ENCODE assay signal across 8 mouse cellular contexts in the genomic region with DNA sequence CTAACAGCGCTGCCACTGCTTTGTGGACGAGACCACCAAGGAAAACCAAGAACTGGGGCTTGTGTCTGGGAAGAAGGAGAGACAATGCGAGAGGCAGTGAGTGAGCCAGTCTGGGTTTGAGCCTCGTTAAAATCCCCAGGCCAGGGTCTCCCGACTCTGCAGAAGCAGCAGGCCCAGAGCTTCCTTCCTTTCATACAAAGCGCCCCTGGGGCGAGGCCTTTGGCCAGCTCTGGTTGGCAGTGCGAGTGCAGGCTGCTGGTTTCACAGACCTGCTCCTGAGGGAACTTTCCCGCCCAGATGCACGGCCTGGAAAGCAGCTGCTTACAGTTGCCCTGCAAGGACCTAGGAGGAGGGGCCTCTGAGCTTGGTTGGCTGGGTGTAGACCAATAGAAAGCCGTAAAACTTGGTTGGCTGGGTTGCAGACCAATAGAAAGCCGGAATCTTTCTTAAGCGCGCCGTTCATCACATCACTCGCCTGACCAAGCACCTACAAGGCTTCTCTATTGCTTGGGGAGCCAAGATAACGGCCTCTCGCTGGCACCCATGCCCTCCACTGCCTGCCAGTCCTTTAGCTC. TPM values are rescaled to one million over a fixed set of nuclear protein-coding genes. Genes with fewer than 3 reads are reported as not detected.
DNase-seq lines count a peak whose midpoint lies in the region; ATAC-seq and TF ChIP-seq lines count a peak whose summit lies in the region.

No protein-coding gene starts in this region.

- peak; percentile 44 for DNase-seq in c-Kit-positive CD71-negative TER-119-negative erythroid progenitor cells, embryonic 14.5 days (ENCODE audit: low read depth)
- peak; percentile 92 for DNase-seq in forebrain, embryonic 10.5 days (ENCODE audit: extremely low spot score, low spot score)
- peak; percentile 97 for DNase-seq in kidney, postnatal 0 days (ENCODE audit: low spot score)
- DNase-seq in liver: peak; percentile 74
- DNase-seq in naive thymus-derived CD4-positive, alpha-beta T cell, adult 2 months (ENCODE audit: low read depth): peak; percentile 71
- peak; percentile 66 to 71 for DNase-seq in spleen, postnatal 4 days (ENCODE audit: low spot score in 2 of 2)

- H3K27me3 ChIP-seq in forebrain, embryonic 10.5 days (ENCODE audit: poor library complexity, severe bottlenecking): no peaks in the 10 kb centered on the region
- H3K27me3 ChIP-seq in heart, embryonic 14.5 days (ENCODE audit: control insufficient read depth, insufficient read depth, low read length): 0 out of 2 replicates have a peak, but pooled peaks cover under 1% of the 10 kb centered on the region
- H3K27me3 ChIP-seq in kidney, postnatal 0 days (ENCODE audit: insufficient read depth, low read length): no peaks in the 10 kb centered on the region

- H3K36me3 ChIP-seq in forebrain, embryonic 10.5 days (replicated peaks): peaks cover 87% of the 10 kb centered on the region
- no peaks in the 10 kb centered on the region for H3K36me3 ChIP-seq in heart, embryonic 14.5 days (ENCODE audit: control insufficient read depth, insufficient read depth, low read length)
- no peaks in the 10 kb centered on the region for H3K36me3 ChIP-seq in kidney, postnatal 0 days (ENCODE audit: insufficient read depth, low read length)

- peak overlapping the region; percentile 33 for H3K4me3 ChIP-seq in forebrain, embryonic 10.5 days
- peak overlapping the region; percentile 24 to 27; a peak in 3 of 4 replicates for H3K4me3 ChIP-seq in heart, embryonic 14.5 days (ENCODE audit: control insufficient read depth in 1 of 2, insufficient read depth in 1 of 2, low read depth in 1 of 2, low read length in 2 of 2)
- no peak overlapping the region for H3K4me3 ChIP-seq in kidney, postnatal 0 days (replicated peaks; ENCODE audit: low read depth, low read length)

- WGBS in forebrain, embryonic 10.5 days: 1% methylated on average over 18 of the region's 18 CpGs
- 12% methylated on average over 18 of the region's 18 CpGs for WGBS in heart, embryonic 14.5 days
- 11% methylated on average over 18 of the region's 18 CpGs for WGBS in kidney, postnatal 0 days

- H3K4me2 ChIP-seq in heart, embryonic 14.5 days (ENCODE audit: low read length): peak overlapping the region; percentile 65
- peak overlapping the region; percentile 40; the same call in 1 of the 2 replicates for H3K4me2 ChIP-seq in kidney, postnatal 0 days (ENCODE audit: low read length)

- H3K9ac ChIP-seq in heart, embryonic 14.5 days (ENCODE audit: low read length): peak overlapping the region; percentile 65
- H3K9ac ChIP-seq in kidney, postnatal 0 days (ENCODE audit: low read depth, low read length): peak overlapping the region; percentile 9

- TF ChIP-seq CTCF in kidney, postnatal 0 days (IDR thresholded peaks at IDR 0.05; ENCODE audit: low read depth): no peak

- peak; percentile 99 for ATAC-seq in CD4-positive, CD25-positive, alpha-beta regulatory T cell, adult 4 months
- peak; percentile 88 for ATAC-seq in heart, embryonic 14.5 days (ENCODE audit: insufficient number of reproducible peaks, insufficient read depth, low FRiP score, low read depth)
- ATAC-seq in kidney, postnatal 0 days (replicated peaks; ENCODE audit: low FRiP score, low read depth): peak; percentile 92

- peak overlapping the region; percentile 96 for H3K27ac ChIP-seq in forebrain, embryonic 10.5 days
- H3K27ac ChIP-seq in heart, embryonic 14.5 days (replicated peaks in 1 of 2; ENCODE audit: control insufficient read depth in 1 of 2, insufficient read depth in 1 of 2, low read depth in 2 of 2, low read length in 2 of 2): peak overlapping the region; percentile 42 to 69
- H3K27ac ChIP-seq in kidney, postnatal 0 days: peak overlapping the region; percentile 54; the same call in 1 of the 2 replicates

- H3K9me3 ChIP-seq in forebrain, embryonic 10.5 days: no peaks in the 10 kb centered on the region
- no peaks in the 10 kb centered on the region for H3K9me3 ChIP-seq in heart, embryonic 14.5 days (ENCODE audit: control insufficient read depth, low read length)
- H3K9me3 ChIP-seq in kidney, postnatal 0 days (replicated peaks; ENCODE audit: low read length): no peaks in the 10 kb centered on the region

- peaks cover 71% of the 10 kb centered on the region for H3K4me1 ChIP-seq in forebrain, embryonic 10.5 days
- peaks cover 18 to 21% of the 10 kb centered on the region in 2 experiments for H3K4me1 ChIP-seq in heart, embryonic 14.5 days (ENCODE audit: control insufficient read depth in 2 of 2, insufficient read depth in 2 of 2, low read length in 2 of 2)
- peaks cover 23% of the 10 kb centered on the region for H3K4me1 ChIP-seq in kidney, postnatal 0 days (replicated peaks; ENCODE audit: insufficient read depth, low read length)

RNA-seq across cellular contexts. Expression of a gene that starts 11.7 kb away (rescaled TPM):
- not detected for polyA plus RNA-seq in CD4-positive, CD25-positive, alpha-beta regulatory T cell, adult 4 months (2017; shearing (Covaris generic))
- polyA plus RNA-seq in forebrain, embryonic 10.5 days (2016; fragmentation: Nextera tagmentation; extraction: Ambion mirVana): 183 and 190 TPM in 2 replicates
- polyA plus RNA-seq in heart, embryonic 14.5 days (2014; fragmentation: Nextera tagmentation; extraction: Ambion mirVana): 9.4 and 13.3 TPM in 2 replicates
- 14.8 and 16.4 TPM in 2 replicates for polyA plus RNA-seq in kidney, postnatal 0 days (2015; fragmentation: Nextera tagmentation; extraction: Ambion mirVana)

RNA-seq across cellular contexts. Expression of a gene that starts 28.8 kb away (rescaled TPM):
- polyA plus RNA-seq in CD4-positive, CD25-positive, alpha-beta regulatory T cell, adult 4 months (2017; shearing (Covaris generic)): 10 to 100 TPM; 25.3 to 25.8 TPM
- 39.2 and 43.2 TPM in 2 replicates for polyA plus RNA-seq in forebrain, embryonic 10.5 days (2016; fragmentation: Nextera tagmentation; extraction: Ambion mirVana)
- polyA plus RNA-seq in heart, embryonic 14.5 days (2014; fragmentation: Nextera tagmentation; extraction: Ambion mirVana): 38.1 and 40.6 TPM in 2 replicates
- polyA plus RNA-seq in kidney, postnatal 0 days (2015; fragmentation: Nextera tagmentation; extraction: Ambion mirVana): 55.0 and 58.3 TPM in 2 replicates

Comparison
In these comparisons a context has a peak if more than half of its experiments do, and no peak if none do; other contexts are left out.
1. DNase-seq: peak in every context shown above with its lines; median percentile 97 in kidney, postnatal 0 days; 92 in forebrain, embryonic 10.5 days; 74 in liver; 71 in naive thymus-derived CD4-positive, alpha-beta T cell, adult 2 months; 68 in spleen, postnatal 4 days; 44 in c-Kit-positive CD71-negative TER-119-negative erythroid progenitor cells, embryonic 14.5 days.
2. RNA of a gene that starts 11.7 kb away (polyA plus RNA-seq): 183 to 190 TPM in forebrain, embryonic 10.5 days, 14.8 to 16.4 TPM in kidney, postnatal 0 days and 9.4 to 13.3 TPM in heart, embryonic 14.5 days; not detected in CD4-positive, CD25-positive, alpha-beta regulatory T cell, adult 4 months; every median in the first group is over 10 times any median in the second.
3. Peak in every context shown above with its lines, with median percentiles within 50 percentile points of each other: ATAC-seq and H3K27ac ChIP-seq.